Mouse (Mus musculus): Measurements from ENCODE around the gene Osgin1.

DNA sequence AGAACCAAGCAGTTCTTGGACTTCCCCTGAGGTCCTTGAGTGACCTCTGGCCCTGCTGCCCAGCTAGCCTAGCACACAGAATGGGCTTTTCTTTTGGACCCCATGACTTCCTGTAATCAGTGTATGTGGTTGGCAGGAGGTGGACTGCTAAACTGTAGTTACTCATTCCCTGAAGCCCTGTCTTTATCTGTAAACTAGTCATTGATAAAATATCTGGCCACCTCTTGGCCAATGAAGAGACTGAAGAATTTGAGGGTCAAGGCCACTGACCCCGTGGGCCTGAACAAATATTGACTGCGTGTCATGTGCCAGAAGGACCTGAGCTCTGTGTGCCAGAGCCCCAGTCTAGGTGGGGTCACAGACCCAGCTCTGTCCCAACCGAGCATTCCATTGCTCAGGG is 1.6 kb upstream of the Osgin1 start:
- TF ChIP-seq POLR2A (IDR thresholded peaks at IDR 0.05; ENCODE audit: insufficient read length, low read depth) (no peak), SRF (IDR thresholded peaks at IDR 0.05; ENCODE audit: control insufficient read depth, insufficient read length, low read depth) (no peak), CEBPB (IDR thresholded peaks at IDR 0.05; ENCODE audit: insufficient read depth, poor library complexity, severe bottlenecking) (no peak), POLR2AphosphoS2 (IDR thresholded peaks at IDR 0.05; ENCODE audit: insufficient read length, low read depth) (no peak), MYOD1 (IDR thresholded peaks at IDR 0.05; ENCODE audit: control insufficient read depth in 1 of 3, insufficient read length in 2 of 3, low read depth in 2 of 3) (no peak), E2F4 (IDR thresholded peaks at IDR 0.05; ENCODE audit: insufficient read depth) (no peak), USF1 (IDR thresholded peaks at IDR 0.05; ENCODE audit: low read depth) (no peak)
